ENCODE assay signal across 9 mouse cellular contexts in the genomic region with DNA sequence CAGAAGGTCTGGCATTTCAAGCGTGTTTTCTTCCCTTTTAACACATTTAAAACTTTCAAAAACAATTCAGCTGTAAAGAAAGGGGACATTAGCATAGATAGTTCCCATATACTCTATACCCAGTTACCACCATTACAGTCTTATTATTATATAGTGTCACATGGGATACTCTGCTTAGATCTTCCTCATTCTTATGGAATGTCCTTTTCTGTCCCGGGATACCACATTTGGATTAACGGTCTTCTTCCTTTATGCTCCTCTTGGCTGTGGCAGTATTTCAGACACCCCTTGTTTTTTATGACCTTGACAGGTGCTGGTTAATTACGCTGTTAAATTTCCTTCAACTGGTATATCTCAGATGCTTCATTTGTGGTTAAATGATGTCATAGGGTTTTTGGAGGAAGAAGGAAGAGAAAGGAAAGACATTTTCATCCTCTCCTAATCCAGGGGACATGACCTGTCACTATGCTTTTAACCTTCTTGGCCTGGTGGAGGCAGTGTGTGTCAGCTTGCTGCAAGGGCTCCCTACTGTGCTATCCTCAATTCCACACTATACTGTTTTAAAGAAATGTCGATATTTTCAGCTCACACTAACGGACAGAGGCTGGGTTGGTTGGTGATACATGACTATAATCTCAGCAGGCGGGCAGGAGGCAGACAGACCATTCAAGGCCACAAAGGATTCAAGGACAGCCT. TPM values are rescaled to one million over a fixed set of nuclear protein-coding genes. Genes with fewer than 3 reads are reported as not detected.
DNase-seq lines count a peak whose midpoint lies in the region; ATAC-seq and TF ChIP-seq lines count a peak whose summit lies in the region.
"Had no signal": no experiment of that assay in that cellular context is flagged by ENCODE, and none has a peak within 500 bp of the region (broad histone marks: within the 10 kb centered on the region; RNA-seq: fewer than 3 reads in every experiment).

No protein-coding gene starts in this region.

- TF ChIP-seq EP300 in ES-Bruce4 (IDR thresholded peaks at IDR 0.05; ENCODE audit: insufficient read depth, low read depth, low read length), result 0 out of 2 replicates have a peak, but pooled peaks have one; percentile 35

- H3K9me3 ChIP-seq in heart, embryonic 11.5 days (replicated peaks; ENCODE audit: control insufficient read depth, low read length), result peaks cover 4% of the 10 kb centered on the region; the same call in 1 of the 2 replicates
- H3K9me3 ChIP-seq in ES-Bruce4 (replicated peaks; ENCODE audit: control insufficient read depth, insufficient read depth, low read length, poor library complexity, severe bottlenecking), result no peaks in the 10 kb centered on the region
- no peaks in the 10 kb centered on the region; the same call in 1 of the 2 replicates for H3K9me3 ChIP-seq in forebrain, embryonic 13.5 days (replicated peaks)
- H3K9me3 ChIP-seq in midbrain, embryonic 12.5 days, result peaks cover 5% of the 10 kb centered on the region; the same call in 1 of the 2 replicates
- H3K9me3 ChIP-seq: stomach, embryonic 15.5 days had no signal

- no peak overlapping the region for H3K4me2 ChIP-seq in heart, embryonic 11.5 days
- H3K4me2 ChIP-seq in forebrain, embryonic 13.5 days, result peak overlapping the region; percentile 70
- peak overlapping the region; percentile 67 for H3K4me2 ChIP-seq in midbrain, embryonic 12.5 days (replicated peaks)

- no peak overlapping the region for H3K4me3 ChIP-seq in heart, embryonic 11.5 days (ENCODE audit: low read depth, low read length)
- H3K4me3 ChIP-seq in ES-Bruce4 (ENCODE audit: low read depth, low read length), result peak overlapping the region; percentile 50
- H3K4me3 ChIP-seq in forebrain, embryonic 13.5 days, result peak overlapping the region; percentile 57
- H3K4me3 ChIP-seq in midbrain, embryonic 12.5 days, result peak overlapping the region; percentile 82
- H3K4me3 ChIP-seq: stomach, embryonic 15.5 days had no signal

- ATAC-seq in heart, embryonic 11.5 days (replicated peaks; ENCODE audit: insufficient number of reproducible peaks, low FRiP score, low TSS enrichment), result no peak
- ATAC-seq in forebrain, embryonic 13.5 days, result no peak
- ATAC-seq in midbrain, embryonic 12.5 days (ENCODE audit: low FRiP score, low read depth), result no peak

- 52% methylated on average over 7 of the region's 7 CpGs for WGBS in heart, embryonic 11.5 days (ENCODE audit: insufficient replicate concordance)
- WGBS in forebrain, embryonic 13.5 days, result 49% methylated on average over 7 of the region's 7 CpGs
- WGBS in midbrain, embryonic 12.5 days, result 41% methylated on average over 7 of the region's 7 CpGs

- no peak overlapping the region for H3K9ac ChIP-seq in heart, embryonic 11.5 days (ENCODE audit: low read depth, low read length)
- peak overlapping the region; percentile 83 for H3K9ac ChIP-seq in ES-Bruce4 (ENCODE audit: low read depth, poor library complexity, severe bottlenecking)
- H3K9ac ChIP-seq in forebrain, embryonic 13.5 days, result no peak overlapping the region
- H3K9ac ChIP-seq in midbrain, embryonic 12.5 days (replicated peaks), result peak overlapping the region; percentile 92
- H3K9ac ChIP-seq: stomach, embryonic 15.5 days had no signal

- H3K27me3 ChIP-seq in heart, embryonic 11.5 days (ENCODE audit: control insufficient read depth, insufficient read depth, low read length), result peaks cover 6% of the 10 kb centered on the region; the same call in 1 of the 2 replicates
- no peaks in the 10 kb centered on the region for H3K27me3 ChIP-seq in ES-Bruce4 (ENCODE audit: control insufficient read depth, insufficient read depth, low read length, poor library complexity, severe bottlenecking)
- H3K27me3 ChIP-seq in forebrain, embryonic 13.5 days, result no peaks in the 10 kb centered on the region
- no peaks in the 10 kb centered on the region for H3K27me3 ChIP-seq in midbrain, embryonic 12.5 days

- TF ChIP-seq POLR2A in ES-Bruce4 (IDR thresholded peaks at IDR 0.05; ENCODE audit: insufficient read depth, low read length), result no peak

- peak; percentile 65 for TF ChIP-seq CTCF in ES-Bruce4 (IDR thresholded peaks at IDR 0.05; ENCODE audit: low read depth, low read length)

- H3K4me1 ChIP-seq in heart, embryonic 11.5 days (ENCODE audit: control insufficient read depth, insufficient read depth, low read length), result peaks cover 2% of the 10 kb centered on the region; the same call in 1 of the 2 replicates
- peaks cover 4% of the 10 kb centered on the region for H3K4me1 ChIP-seq in ES-Bruce4 (ENCODE audit: control insufficient read depth, insufficient read depth, low read length)
- H3K4me1 ChIP-seq in forebrain, embryonic 13.5 days, result peaks cover 24% of the 10 kb centered on the region
- H3K4me1 ChIP-seq in midbrain, embryonic 12.5 days, result peaks cover 20% of the 10 kb centered on the region
- H3K4me1 ChIP-seq: stomach, embryonic 15.5 days had no signal

- no peak overlapping the region for H3K27ac ChIP-seq in heart, embryonic 11.5 days (ENCODE audit: low read depth, low read length)
- peak overlapping the region; percentile 47 for H3K27ac ChIP-seq in ES-Bruce4 (ENCODE audit: insufficient read depth, low read length)
- H3K27ac ChIP-seq in forebrain, embryonic 13.5 days, result no peak overlapping the region
- H3K27ac ChIP-seq in midbrain, embryonic 12.5 days (replicated peaks), result no peak overlapping the region
- H3K27ac ChIP-seq: stomach, embryonic 15.5 days had no signal

- H3K36me3 ChIP-seq in heart, embryonic 11.5 days (ENCODE audit: control insufficient read depth, insufficient read depth, low read length), result no peaks in the 10 kb centered on the region
- H3K36me3 ChIP-seq in ES-Bruce4 (ENCODE audit: control insufficient read depth, insufficient read depth, low read length, poor library complexity, severe bottlenecking), result peaks cover 16% of the 10 kb centered on the region
- peaks cover 13% of the 10 kb centered on the region for H3K36me3 ChIP-seq in forebrain, embryonic 13.5 days (ENCODE audit: poor library complexity, severe bottlenecking)
- peaks cover 22% of the 10 kb centered on the region for H3K36me3 ChIP-seq in midbrain, embryonic 12.5 days
- H3K36me3 ChIP-seq: stomach, embryonic 15.5 days had no signal

- DNase-seq in heart, postnatal 4 days, result peak; percentile 15
- DNase-seq in adrenal gland, postnatal 36 days, result no peak
- no peak for DNase-seq in thymus, postnatal 14 days
- DNase-seq in cerebellum, adult 18-20 months, result no peak

RNA-seq across cellular contexts. Expression of gene Jam2, which starts 2.3 kb away (rescaled TPM):
- 10 to 100 TPM; 32.2 to 33.9 TPM for total RNA-seq in heart, postnatal 4 days (2021)
- 8.1 and 9.8 TPM in 2 replicates for polyA plus RNA-seq in heart, embryonic 11.5 days (2014; fragmentation: Nextera tagmentation; extraction: Ambion mirVana)
- 43.5 and 52.7 TPM in 2 replicates for polyA plus RNA-seq in ES-Bruce4 (2011; ENCODE audit: insufficient read depth, insufficient read length, low read depth, missing spikeins)
- 26.0 and 27.5 TPM in 2 replicates for polyA plus RNA-seq in forebrain, embryonic 13.5 days (2015; fragmentation: Nextera tagmentation; extraction: Ambion mirVana)
- polyA plus RNA-seq in midbrain, embryonic 12.5 days (2016; fragmentation: Nextera tagmentation; extraction: Ambion mirVana), result 73.7 and 75.8 TPM in 2 replicates
- total RNA-seq in adrenal gland, postnatal 36 days (2021), result 10 to 100 TPM in 1 of 2 experiments, 1 to 10 TPM in 1; 9.0 to 12.6 TPM

RNA-seq across cellular contexts. Expression of gene Mrpl39, which starts 40.7 kb away (rescaled TPM):
- total RNA-seq in heart, postnatal 4 days (2021), result 10 to 100 TPM; 31.7 to 32.2 TPM
- polyA plus RNA-seq in heart, embryonic 11.5 days (2014; fragmentation: Nextera tagmentation; extraction: Ambion mirVana), result 51.4 and 53.0 TPM in 2 replicates
- 50.1 and 53.2 TPM in 2 replicates for polyA plus RNA-seq in ES-Bruce4 (2011; ENCODE audit: insufficient read depth, insufficient read length, low read depth, missing spikeins)
- 44.9 and 46.4 TPM in 2 replicates for polyA plus RNA-seq in forebrain, embryonic 13.5 days (2015; fragmentation: Nextera tagmentation; extraction: Ambion mirVana)
- polyA plus RNA-seq in midbrain, embryonic 12.5 days (2016; fragmentation: Nextera tagmentation; extraction: Ambion mirVana), result 49.4 and 51.3 TPM in 2 replicates
- total RNA-seq in adrenal gland, postnatal 36 days (2021), result 10 to 100 TPM; 42.7 to 43.0 TPM

RNA-seq across cellular contexts. Expression of gene Gabpa, which starts 58.5 kb away (rescaled TPM):
- total RNA-seq in heart, postnatal 4 days (2021), result 10 to 100 TPM; 50.8 to 51.1 TPM
- polyA plus RNA-seq in heart, embryonic 11.5 days (2014; fragmentation: Nextera tagmentation; extraction: Ambion mirVana), result 35.3 and 41.6 TPM in 2 replicates
- polyA plus RNA-seq in ES-Bruce4 (2011; ENCODE audit: insufficient read depth, insufficient read length, low read depth, missing spikeins), result 116 and 127 TPM in 2 replicates
- polyA plus RNA-seq in forebrain, embryonic 13.5 days (2015; fragmentation: Nextera tagmentation; extraction: Ambion mirVana), result 27.4 and 29.3 TPM in 2 replicates
- polyA plus RNA-seq in midbrain, embryonic 12.5 days (2016; fragmentation: Nextera tagmentation; extraction: Ambion mirVana), result 38.5 and 39.5 TPM in 2 replicates
- total RNA-seq in adrenal gland, postnatal 36 days (2021), result 10 to 100 TPM; 37.7 to 46.1 TPM

RNA-seq across cellular contexts. Expression of gene Atp5j, which starts 59.2 kb away (rescaled TPM):
- 1,000 to 10,000 TPM; 1,262 to 1,293 TPM for total RNA-seq in heart, postnatal 4 days (2021)
- polyA plus RNA-seq in heart, embryonic 11.5 days (2014; fragmentation: Nextera tagmentation; extraction: Ambion mirVana), result 1,388 and 1,414 TPM in 2 replicates
- 402 and 421 TPM in 2 replicates for polyA plus RNA-seq in ES-Bruce4 (2011; ENCODE audit: insufficient read depth, insufficient read length, low read depth, missing spikeins)
- 866 and 917 TPM in 2 replicates for polyA plus RNA-seq in forebrain, embryonic 13.5 days (2015; fragmentation: Nextera tagmentation; extraction: Ambion mirVana)
- 695 and 706 TPM in 2 replicates for polyA plus RNA-seq in midbrain, embryonic 12.5 days (2016; fragmentation: Nextera tagmentation; extraction: Ambion mirVana)
- total RNA-seq in adrenal gland, postnatal 36 days (2021), result 100 to 1,000 TPM; 463 to 544 TPM

Comparison
In these comparisons a context has a peak if more than half of its experiments do, and no peak if none do; other contexts are left out.
1. H3K9ac ChIP-seq: peak in ES-Bruce4 (single experiment) and midbrain, embryonic 12.5 days (single experiment); none in heart, embryonic 11.5 days (single experiment) and forebrain, embryonic 13.5 days (single experiment).